Mouse (Mus musculus) ES-Bruce4 (cell line): ENCODE data around the gene Fam228a. TPM values are rescaled to one million over a fixed set of nuclear protein-coding genes. Genes with fewer than 3 reads are reported as not detected.
"Not testable (repeated sequence)": the region's sequence is repeated elsewhere in the genome, so short reads cannot be mapped to it uniquely, and the experiment has no call there.

Experiments
- H3K27ac ChIP-seq: 2 replicates; pipeline ENCODE4 v1.5.1; 2012; ENCODE audit warnings: low read length, inconsistent platforms; ENCODE audit not compliant: insufficient read depth
- H3K27me3 ChIP-seq: 2 replicates; pipeline ENCODE4 v1.6.1; 2012; ENCODE audit warnings: mild to moderate bottlenecking, low read length, inconsistent platforms; ENCODE audit not compliant: control insufficient read depth, poor library complexity, insufficient read depth, severe bottlenecking
- H3K36me3 ChIP-seq: 2 replicates; pipeline ENCODE4 v1.6.1; 2012; ENCODE audit warnings: inconsistent platforms, mild to moderate bottlenecking, low read length, moderate library complexity; ENCODE audit not compliant: control insufficient read depth, poor library complexity, insufficient read depth, severe bottlenecking
- H3K4me1 ChIP-seq: one replicate; pipeline ENCODE4 v1.8.1; 2011; ENCODE audit warnings: low read length; ENCODE audit not compliant: control insufficient read depth, insufficient read depth
- H3K4me3 ChIP-seq: 2 replicates; pipeline ENCODE4 v1.5.1; 2011; ENCODE audit warnings: low read depth, mild to moderate bottlenecking, low read length
- H3K9ac ChIP-seq: 2 replicates; pipeline ENCODE4 v1.6.1; 2012; ENCODE audit warnings: low read depth, mild to moderate bottlenecking, inconsistent platforms; ENCODE audit not compliant: poor library complexity, severe bottlenecking
- H3K9me3 ChIP-seq: replicated peaks from 2 replicates; pipeline ENCODE4 v1.6.1; 2012; ENCODE audit warnings: mild to moderate bottlenecking, low read length, inconsistent platforms; ENCODE audit not compliant: control insufficient read depth, poor library complexity, insufficient read depth, severe bottlenecking
- CTCF ChIP-seq: IDR thresholded peaks from one replicate; pipeline ENCODE4 v1.8.1; 2011; ENCODE audit warnings: low read depth, low read length
- EP300 ChIP-seq: IDR thresholded peaks from 2 replicates; pipeline ENCODE4 v1.6.1; 2011; ENCODE audit warnings: low read depth, low read length; ENCODE audit not compliant: insufficient read depth
- POLR2A ChIP-seq: IDR thresholded peaks from one replicate; pipeline ENCODE4 v1.8.1; 2011; ENCODE audit warnings: low read length; ENCODE audit not compliant: insufficient read depth
- polyA plus RNA-seq: library from polyadenylated mRNA; stranded (reverse); fragments of >200 nt; gene quantifications from 2 replicates; pipeline ENCODE4 v1.2.4, GENCODE M21; 2011; ENCODE audit warnings: low read depth; ENCODE audit not compliant: missing spikeins, insufficient read depth, insufficient read length

Fam228a gene
- polyA plus RNA-seq, 1 experiment = 1.3 TPM

DNA sequence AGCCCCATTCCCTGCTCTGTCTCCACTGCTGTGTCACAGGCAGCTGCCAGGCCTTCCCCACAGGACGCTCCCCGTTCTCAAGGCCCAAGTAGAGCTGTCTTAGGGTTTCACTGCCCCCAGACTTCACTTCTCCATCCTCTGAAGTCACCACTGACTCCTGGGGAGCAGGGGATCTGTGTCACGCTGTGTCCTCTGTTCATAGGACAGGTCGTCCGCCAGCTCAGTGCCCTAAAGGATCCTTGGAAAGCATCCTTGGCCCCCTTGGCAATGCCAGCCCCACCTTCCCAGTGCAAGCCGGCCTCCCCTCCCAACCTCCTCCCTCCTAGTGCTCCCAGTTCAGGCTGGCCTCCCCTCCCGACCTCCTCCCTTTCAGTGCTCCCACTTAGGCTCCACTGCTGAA lies 28.3 kb downstream of the Fam228a start:
- Histone ChIP-seq H3K9ac (no peak overlapping the region), H3K27me3 (no peaks in the 10 kb centered on the region), H3K4me3 (no peak overlapping the region), H3K4me1 (no peaks in the 10 kb centered on the region), H3K36me3 (no peaks in the 10 kb centered on the region; the same call in 1 of the 2 replicates), H3K27ac (no peak overlapping the region), H3K9me3 (no peaks in the 10 kb centered on the region)
- TF ChIP-seq EP300 = no peak
- TF ChIP-seq POLR2A = no peak
- no peak for TF ChIP-seq CTCF

DNA sequence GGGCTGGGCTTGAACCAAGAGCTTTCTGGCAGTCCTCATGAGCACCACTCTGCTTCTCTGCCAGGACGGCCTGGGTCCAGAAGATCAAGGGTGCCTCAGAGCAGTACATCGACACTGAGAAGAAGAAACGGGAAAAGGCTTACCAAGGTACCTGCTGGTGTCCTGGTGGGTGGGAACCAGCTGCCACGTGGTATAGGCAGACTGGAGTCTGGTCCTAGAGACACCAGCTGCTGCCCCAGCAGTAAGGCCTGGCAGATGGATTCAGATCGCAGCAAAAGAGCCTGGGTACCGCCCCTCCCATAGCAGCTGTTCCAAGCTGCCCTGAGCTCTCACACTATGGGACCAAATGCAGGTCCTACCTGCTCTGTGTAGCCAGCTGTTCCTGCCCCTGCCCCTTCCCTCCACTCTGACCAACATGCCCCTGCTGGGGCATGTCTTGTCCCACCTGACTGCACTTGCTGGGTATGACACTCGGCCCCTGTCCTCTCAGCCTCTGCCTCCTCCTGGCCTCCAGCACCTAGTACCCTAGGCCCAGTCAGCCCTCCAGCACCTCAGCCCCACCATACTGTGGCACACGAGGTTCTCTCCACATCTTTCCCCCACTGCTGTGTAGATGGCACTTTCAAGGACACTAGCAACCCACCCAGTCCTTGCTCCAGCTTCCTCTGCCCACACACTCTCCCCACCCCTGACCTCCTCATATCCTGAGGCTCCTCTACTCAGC lies 29.2 kb downstream of the Fam228a start:
- Histone ChIP-seq H3K4me1 (no peaks in the 10 kb centered on the region), H3K9me3 (no peaks in the 10 kb centered on the region), H3K4me3 (no peak overlapping the region), H3K9ac (no peak overlapping the region), H3K27me3 (no peaks in the 10 kb centered on the region), H3K36me3 (no peaks in the 10 kb centered on the region; the same call in 1 of the 2 replicates), H3K27ac (no peak overlapping the region)
- TF ChIP-seq POLR2A (no peak), EP300 (no peak), CTCF (no peak)

DNA sequence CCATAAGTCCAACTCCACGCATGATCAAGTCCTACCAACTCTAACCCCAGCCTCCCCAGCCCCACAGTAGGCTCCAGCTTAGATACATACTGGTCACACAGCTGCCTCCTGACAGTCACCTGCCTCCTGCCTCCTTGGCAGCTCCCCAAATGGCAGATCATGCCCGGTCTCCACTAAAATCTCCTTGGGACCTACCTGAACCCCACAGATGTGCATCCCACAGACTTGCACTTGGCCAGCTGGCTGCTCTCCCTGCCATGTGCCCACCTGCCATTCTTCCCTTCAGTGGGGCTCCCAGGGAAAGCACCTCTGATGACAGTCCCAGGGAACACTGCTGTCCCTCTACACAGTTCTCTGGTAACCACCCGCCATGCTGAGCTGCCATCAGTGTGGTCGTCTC lies 29.9 kb downstream of the Fam228a start:
- Histone ChIP-seq H3K4me1 (no peaks in the 10 kb centered on the region), H3K36me3 (no peaks in the 10 kb centered on the region; the same call in 1 of the 2 replicates), H3K27ac (no peak overlapping the region), H3K4me3 (no peak overlapping the region), H3K9ac (no peak overlapping the region), H3K9me3 (no peaks in the 10 kb centered on the region), H3K27me3 (no peaks in the 10 kb centered on the region)
- TF ChIP-seq POLR2A (no peak), EP300 (no peak), CTCF (no peak)

DNA sequence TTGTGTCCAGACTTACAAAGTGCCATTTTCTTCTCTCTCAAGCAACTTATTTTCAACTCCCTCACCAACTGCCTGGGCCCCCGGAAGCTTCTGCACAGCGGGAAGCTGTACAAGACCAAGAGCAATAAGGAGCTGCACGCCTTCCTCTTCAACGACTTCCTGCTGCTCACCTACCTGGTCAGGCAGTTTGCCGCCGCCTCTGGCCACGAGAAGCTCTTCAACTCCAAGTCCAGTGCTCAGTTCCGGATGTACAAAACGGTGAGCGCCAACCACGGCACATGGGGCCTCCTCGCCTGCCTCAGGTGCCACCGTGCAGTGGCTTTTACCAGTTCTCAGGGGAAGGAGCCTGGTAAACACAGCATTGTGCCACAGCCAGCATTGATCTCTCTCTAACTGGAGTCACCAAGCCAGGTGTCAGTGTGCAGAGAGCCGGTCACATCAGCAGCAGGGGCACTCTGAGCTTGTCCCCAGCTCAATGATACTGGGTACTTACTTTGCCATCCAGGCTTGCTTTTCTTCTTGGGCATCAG lies 30.7 kb downstream of the Fam228a start:
- H3K4me1 ChIP-seq = no peaks in the 10 kb centered on the region
- H3K4me3 ChIP-seq = no peak overlapping the region
- TF ChIP-seq EP300 (no peak), CTCF (no peak), POLR2A (no peak)
- no peaks in the 10 kb centered on the region for H3K9me3 ChIP-seq
- H3K9ac ChIP-seq = no peak overlapping the region
- no peaks in the 10 kb centered on the region; the same call in 1 of the 2 replicates for H3K36me3 ChIP-seq
- H3K27ac ChIP-seq = no peak overlapping the region
- H3K27me3 ChIP-seq = no peaks in the 10 kb centered on the region

DNA sequence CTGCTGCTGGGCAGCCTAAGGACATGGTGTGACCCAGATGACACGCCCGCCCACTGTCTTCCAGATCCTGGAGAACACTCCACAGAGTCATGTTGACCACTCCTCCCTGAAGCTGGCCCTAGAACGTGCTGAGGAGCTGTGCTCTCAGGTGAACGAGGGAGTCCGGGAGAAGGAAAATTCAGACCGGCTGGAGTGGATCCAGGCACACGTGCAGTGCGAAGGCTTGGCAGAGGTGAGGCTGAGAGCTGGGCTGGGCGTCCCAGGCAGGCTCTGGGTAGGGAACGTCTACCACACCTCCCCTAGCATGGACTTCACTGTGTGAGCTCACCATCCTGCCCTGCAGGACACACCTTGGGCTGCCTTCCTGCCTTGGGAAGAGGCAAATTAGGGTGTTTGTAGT lies 31.3 kb downstream of the Fam228a start:
- Histone ChIP-seq H3K4me1 (no peaks in the 10 kb centered on the region), H3K27ac (no peak overlapping the region), H3K36me3 (no peaks in the 10 kb centered on the region; the same call in 1 of the 2 replicates), H3K9ac (no peak overlapping the region), H3K4me3 (no peak overlapping the region), H3K9me3 (no peaks in the 10 kb centered on the region), H3K27me3 (no peaks in the 10 kb centered on the region)
- TF ChIP-seq CTCF (no peak), POLR2A (no peak), EP300 (no peak)

DNA sequence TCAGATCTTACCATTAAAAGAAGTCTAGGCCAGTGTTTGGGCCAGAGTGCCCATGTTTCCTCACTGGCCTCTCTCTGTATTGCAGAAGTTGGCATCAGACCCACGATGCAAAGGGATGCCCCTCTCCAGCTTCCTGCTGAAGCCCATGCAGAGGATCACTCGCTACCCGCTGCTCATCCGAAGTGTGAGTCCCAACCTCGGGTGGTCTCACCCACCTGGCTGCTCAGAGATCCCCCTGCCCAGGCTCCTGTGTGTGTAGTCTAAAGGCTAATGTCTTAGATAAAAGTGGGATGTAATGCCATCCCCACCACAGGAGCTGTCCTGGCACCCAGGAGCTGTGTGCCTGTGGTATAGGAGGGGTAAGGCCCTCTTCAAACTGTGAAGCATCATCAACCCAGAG lies 32.1 kb downstream of the Fam228a start:
- Histone ChIP-seq H3K27me3 (no peaks in the 10 kb centered on the region), H3K9me3 (no peaks in the 10 kb centered on the region), H3K4me3 (no peak overlapping the region), H3K9ac (no peak overlapping the region), H3K36me3 (no peaks in the 10 kb centered on the region; the same call in 1 of the 2 replicates), H3K4me1 (no peaks in the 10 kb centered on the region), H3K27ac (no peak overlapping the region)
- TF ChIP-seq CTCF (no peak), EP300 (no peak), POLR2A (no peak)

DNA sequence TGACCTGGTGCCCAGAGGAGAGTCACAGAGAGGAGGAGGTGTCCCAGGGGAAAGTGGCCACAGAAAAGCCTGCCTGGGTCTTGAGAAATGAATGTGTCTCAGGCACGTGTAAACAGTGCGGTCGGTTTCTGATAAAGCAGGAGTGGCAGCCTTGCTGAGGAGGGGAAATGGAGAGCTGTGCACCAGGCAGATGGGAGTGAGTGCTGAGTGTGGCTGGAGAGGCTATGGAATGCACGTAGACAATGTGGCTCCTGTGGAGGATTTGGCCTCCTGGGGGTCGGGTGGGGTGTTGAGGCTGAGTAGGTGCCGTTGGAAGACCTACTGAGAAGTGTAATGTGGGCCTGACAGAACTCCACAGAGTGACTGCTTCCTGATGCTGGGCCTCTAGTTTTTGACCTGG lies 32.6 kb downstream of the Fam228a start:
- not testable (repeated sequence) for H3K27ac ChIP-seq

More for the DNA sequence above, 32.6 kb downstream of the Fam228a start:
- H3K4me1 ChIP-seq, H3K36me3 ChIP-seq, H3K9me3 ChIP-seq, H3K9ac ChIP-seq, H3K4me3 ChIP-seq, H3K27me3 ChIP-seq: not testable (repeated sequence)
